Mouse (Mus musculus) MEL (cell line): ENCODE measurements around the gene Ispd. TPM values are rescaled to one million over a fixed set of nuclear protein-coding genes. Genes with fewer than 3 reads are reported as not detected.

ENCODE experiments used
- DNase-seq: peaks from one replicate; pipeline ENCODE4 v3.0.0; 2011; ENCODE audit warnings: low read depth, low spot score
- H3K27ac ChIP-seq: 2 replicates; pipeline ENCODE4 v1.5.1; 2012; ENCODE audit warnings: low read depth, mild to moderate bottlenecking, control low read depth, low read length, moderate library complexity; ENCODE audit not compliant: control insufficient read depth
- H3K27me3 ChIP-seq, 2 experiments: fragments of 150-350 bp in 1 of 2; sonication (generic) in 1 of 2; 2 replicates each; pipeline ENCODE4 v1.6.1; 2012; ENCODE audit warnings: low read length in 2 of 2, mild to moderate bottlenecking in 2 of 2, improper control_type of control experiment in 1 of 2, moderate library complexity in 1 of 2; ENCODE audit not compliant: insufficient read depth in 2 of 2, control insufficient read depth in 1 of 2
- H3K36me3 ChIP-seq, 2 experiments: 2 replicates each; pipeline ENCODE4 v1.6.1; 2012 to 2014; ENCODE audit warnings: low read length in 2 of 2, improper control_type of control experiment in 1 of 2, inconsistent platforms in 1 of 2, mild to moderate bottlenecking in 1 of 2; ENCODE audit not compliant: insufficient read depth in 2 of 2, control insufficient read depth in 1 of 2
- H3K4me1 ChIP-seq, 2 experiments: fragments of 150-350 bp in 1 of 2; sonication (generic) in 1 of 2; 2 replicates each; pipeline ENCODE4 v1.6.1; 2012; ENCODE audit warnings: low read length in 2 of 2, improper control_type of control experiment in 1 of 2, mild to moderate bottlenecking in 1 of 2; ENCODE audit not compliant: insufficient read depth in 2 of 2, control insufficient read depth in 1 of 2
- H3K4me3 ChIP-seq, 2 experiments: fragments of 150-350 bp in 1 of 2; sonication (generic) in 1 of 2; 2 replicates each; pipeline ENCODE4 v1.5.1; 2012; ENCODE audit warnings: low read depth in 2 of 2, low read length in 2 of 2, mild to moderate bottlenecking in 2 of 2, moderate library complexity in 2 of 2, control low read depth in 1 of 2, improper control_type of control experiment in 1 of 2; ENCODE audit not compliant: control insufficient read depth in 1 of 2, insufficient read depth in 1 of 2
- H3K79me2 ChIP-seq: 2 replicates; pipeline ENCODE4 v1.6.1; 2012; ENCODE audit warnings: mild to moderate bottlenecking, low read length, moderate library complexity; ENCODE audit not compliant: control insufficient read depth, poor library complexity, insufficient read depth
- H3K9ac ChIP-seq: 2 replicates; pipeline ENCODE4 v1.6.1; 2012; ENCODE audit warnings: low read depth, mild to moderate bottlenecking, control low read depth, low read length, moderate library complexity; ENCODE audit not compliant: control insufficient read depth, poor library complexity, severe bottlenecking
- H3K9me3 ChIP-seq: fragments of 150-350 bp; sonication (generic); replicated peaks from 2 replicates; pipeline ENCODE4 v1.6.1; 2012; ENCODE audit warnings: mild to moderate bottlenecking, low read length, improper control_type of control experiment, moderate library complexity; ENCODE audit not compliant: insufficient read depth
- BHLHE40 ChIP-seq: IDR thresholded peaks from 2 replicates; pipeline ENCODE4 v1.6.1; 2012; ENCODE audit warnings: low read depth, mild to moderate bottlenecking, inconsistent platforms, low read length, improper control_type of control experiment, borderline replicate concordance
- E2F4 ChIP-seq: IDR thresholded peaks from 2 replicates; pipeline ENCODE4 v1.6.1; 2011; ENCODE audit warnings: low read depth, low read length, improper control_type of control experiment, borderline replicate concordance
- ELF1 ChIP-seq: IDR thresholded peaks from 2 replicates; pipeline ENCODE4 v1.6.1; 2014; ENCODE audit warnings: low read depth, mild to moderate bottlenecking, inconsistent platforms, low read length, improper control_type of control experiment, moderate library complexity
- EP300 ChIP-seq, 2 experiments: IDR thresholded peaks; 2 replicates each; pipeline ENCODE4 v1.6.1; 2011; ENCODE audit warnings: improper control_type of control experiment in 2 of 2, low read length in 2 of 2, low read depth in 1 of 2, mild to moderate bottlenecking in 1 of 2
- GABPA ChIP-seq: IDR thresholded peaks from 2 replicates; pipeline ENCODE4 v1.6.1; 2012; ENCODE audit warnings: low read depth, mild to moderate bottlenecking, inconsistent platforms, low read length, improper control_type of control experiment, moderate library complexity
- GATA1 ChIP-seq: IDR thresholded peaks from 2 replicates; pipeline ENCODE4 v1.6.1; 2011; ENCODE audit warnings: low read depth, low read length, improper control_type of control experiment
- HCFC1 ChIP-seq: IDR thresholded peaks from 2 replicates; pipeline ENCODE4 v1.6.1; 2012; ENCODE audit warnings: low read depth, mild to moderate bottlenecking, inconsistent platforms, low read length, improper control_type of control experiment, moderate library complexity
- JUND ChIP-seq: IDR thresholded peaks from 2 replicates; pipeline ENCODE4 v1.6.1; 2011; ENCODE audit warnings: low read depth, mild to moderate bottlenecking, improper control_type of control experiment, low read length
- MAZ ChIP-seq: IDR thresholded peaks from 2 replicates; pipeline ENCODE4 v1.6.1; 2012; ENCODE audit warnings: low read depth, mild to moderate bottlenecking, inconsistent platforms, low read length, improper control_type of control experiment
- MEF2A ChIP-seq: IDR thresholded peaks from 2 replicates; pipeline ENCODE4 v1.6.1; 2014; ENCODE audit warnings: low read depth, mild to moderate bottlenecking, inconsistent platforms, low read length, improper control_type of control experiment; ENCODE audit not compliant: poor library complexity, insufficient replicate concordance, severe bottlenecking; ENCODE audit errors: extremely low read depth
- MXI1 ChIP-seq: IDR thresholded peaks from 2 replicates; pipeline ENCODE4 v1.6.1; 2011; ENCODE audit warnings: mild to moderate bottlenecking, low read depth, low read length, improper control_type of control experiment
- NELFE ChIP-seq: IDR thresholded peaks from 2 replicates; pipeline ENCODE4 v1.6.1; 2011; ENCODE audit warnings: low read depth, low read length, improper control_type of control experiment
- NRF1 ChIP-seq: IDR thresholded peaks from 2 replicates; pipeline ENCODE4 v1.6.1; 2014; ENCODE audit warnings: low read depth, mild to moderate bottlenecking, inconsistent platforms, low read length, improper control_type of control experiment, moderate library complexity; ENCODE audit not compliant: poor library complexity, insufficient read depth, severe bottlenecking
- POLR2A ChIP-seq, 2 experiments: IDR thresholded peaks; 2 replicates each; pipeline ENCODE4 v1.6.1; 2011 to 2012; ENCODE audit warnings: low read length in 2 of 2, mild to moderate bottlenecking in 2 of 2, control low read depth in 1 of 2, improper control_type of control experiment in 1 of 2, low read depth in 1 of 2, moderate library complexity in 1 of 2; ENCODE audit not compliant: control insufficient read depth in 1 of 2, insufficient read depth in 1 of 2, poor library complexity in 1 of 2
- POLR2AphosphoS2 ChIP-seq: IDR thresholded peaks from 2 replicates; pipeline ENCODE4 v1.6.1; 2011; ENCODE audit warnings: low read length, improper control_type of control experiment
- RCOR1 ChIP-seq: IDR thresholded peaks from 2 replicates; pipeline ENCODE4 v1.6.1; 2012; ENCODE audit warnings: low read depth, mild to moderate bottlenecking, inconsistent platforms, low read length, improper control_type of control experiment
- ZC3H11A ChIP-seq: IDR thresholded peaks from 2 replicates; pipeline ENCODE4 v1.6.1; 2012; ENCODE audit warnings: low read depth, mild to moderate bottlenecking, inconsistent platforms, low read length, improper control_type of control experiment
- ZMIZ1 ChIP-seq: IDR thresholded peaks from 2 replicates; pipeline ENCODE4 v1.6.1; 2012; ENCODE audit warnings: low read depth, mild to moderate bottlenecking, inconsistent platforms, low read length, improper control_type of control experiment, moderate library complexity
- ZNF384 ChIP-seq: IDR thresholded peaks from 2 replicates; pipeline ENCODE4 v1.6.1; 2012; ENCODE audit warnings: low read depth, mild to moderate bottlenecking, inconsistent platforms, low read length, improper control_type of control experiment
- polyA plus RNA-seq, 2 experiments: library from polyadenylated mRNA; stranded (reverse) in 1 of 2; unstranded in 1 of 2; fragments of >175 nt in 1 of 2; fragments of >200 nt in 1 of 2; gene quantifications; 2 replicates each; pipeline versions ENCODE4 v1.2.1 to v1.2.4; 2012; ENCODE audit warnings: low replicate concordance in 2 of 2, low read depth in 1 of 2; ENCODE audit not compliant: insufficient read length in 2 of 2, insufficient read depth in 1 of 2, missing spikeins in 1 of 2
- total RNA-seq: library from RNA; depleted of rRNA; stranded (reverse); fragments of 300-350 nt; gene quantifications from 2 replicates; pipeline ENCODE4 v1.2.3, GENCODE M21; 2012

Ispd gene
- total and polyA plus RNA-seq, 3 experiments: 2.4 to 54.1 (median 2.8) TPM

- Histone ChIP-seq H3K36me3 (no peaks in the 10 kb centered on the region), H3K4me1 (no peaks in the 10 kb centered on the region), H3K9ac (no peak overlapping the region), H3K79me2 (no peaks in the 10 kb centered on the region), H3K27ac (no peak overlapping the region), H3K4me3 (no peak overlapping the region), H3K27me3 (peaks cover 4 to 9% of the 10 kb centered on the region in 2 experiments), H3K9me3 (no peaks in the 10 kb centered on the region)
- TF ChIP-seq RCOR1 (no peak), BHLHE40 (no peak), POLR2A (IDR thresholded peaks at IDR 0.05; ENCODE audit: control insufficient read depth in 1 of 2, insufficient read depth in 1 of 2, low read depth in 1 of 2, low read length in 2 of 2, poor library complexity in 1 of 2) (no peak), ELF1 (no peak), NRF1 (no peak), POLR2AphosphoS2 (no peak), GABPA (no peak), EP300 (IDR thresholded peaks at IDR 0.05; ENCODE audit: low read depth in 1 of 2, low read length in 2 of 2) (no peak)
- DNase-seq: no peak
Observed at GRCm38 (mm10) chr12:36723302-36723701, 342.1 kb downstream of the Ispd start.

GRCm38 (mm10) chr12:36724297-36724696, 343.0 kb downstream of the Ispd start:
- H3K9me3 ChIP-seq: no peaks in the 10 kb centered on the region
- H3K79me2 ChIP-seq: no peaks in the 10 kb centered on the region
- peaks cover 4 to 9% of the 10 kb centered on the region in 2 experiments for H3K27me3 ChIP-seq
- no peaks in the 10 kb centered on the region for H3K4me1 ChIP-seq
- no peak for TF ChIP-seq ZMIZ1
- no peak for TF ChIP-seq ZNF384
- no peak for TF ChIP-seq JUND
- no peak for TF ChIP-seq E2F4
- no peak for TF ChIP-seq MAZ
- DNase-seq: no peak
- H3K9ac ChIP-seq: no peak overlapping the region
- H3K4me3 ChIP-seq: no peak overlapping the region
- no peak overlapping the region for H3K27ac ChIP-seq
- H3K36me3 ChIP-seq: no peaks in the 10 kb centered on the region

- Histone ChIP-seq H3K9ac (no peak overlapping the region), H3K4me1 (no peaks in the 10 kb centered on the region), H3K36me3 (no peaks in the 10 kb centered on the region), H3K79me2 (no peaks in the 10 kb centered on the region), H3K27me3 (peaks cover 4 to 9% of the 10 kb centered on the region in 2 experiments), H3K4me3 (no peak overlapping the region), H3K27ac (no peak overlapping the region), H3K9me3 (no peaks in the 10 kb centered on the region)
- TF ChIP-seq ZC3H11A (no peak), HCFC1 (no peak), MXI1 (no peak), NELFE (no peak), GATA1 (no peak), POLR2A (IDR thresholded peaks at IDR 0.05; ENCODE audit: control insufficient read depth in 1 of 2, insufficient read depth in 1 of 2, low read depth in 1 of 2, low read length in 2 of 2, poor library complexity in 1 of 2) (no peak), MEF2A (no peak)
- no peak for DNase-seq
Observed at GRCm38 (mm10) chr12:36725250-36725649, 344.0 kb downstream of the Ispd start.
